Mouse (Mus musculus) stomach, embryonic 14.5 days (tissue): ENCODE results near the gene Pum3. TPM values are rescaled to one million over a fixed set of nuclear protein-coding genes. Genes with fewer than 3 reads are reported as not detected.

Experiments used
- ATAC-seq: fragments of 200-750 bp; cut with Nextera tagmentation; 2 replicates; pipeline ENCODE4 v1.8.0; 2017; ENCODE audit warnings: low read depth, moderate TSS enrichment; ENCODE audit not compliant: insufficient number of reproducible peaks, insufficient read depth, low FRiP score
- H3K27ac ChIP-seq: fragments of 300-500 bp; sonication (generic); 2 replicates; pipeline ENCODE4 v1.5.1; 2014; ENCODE audit warnings: mild to moderate bottlenecking, low read length, moderate library complexity, mixed read lengths
- H3K27me3 ChIP-seq: fragments of 300-500 bp; sonication (generic); 2 replicates; pipeline ENCODE4 v1.6.1; 2014; ENCODE audit warnings: low read length, control low read depth, mixed read lengths; ENCODE audit not compliant: control insufficient read depth, insufficient read depth
- H3K36me3 ChIP-seq: fragments of 300-500 bp; sonication (generic); 2 replicates; pipeline ENCODE4 v1.6.1; 2014; ENCODE audit warnings: mild to moderate bottlenecking, control low read depth, low read length, moderate library complexity, mixed read lengths; ENCODE audit not compliant: control insufficient read depth, insufficient read depth
- H3K4me1 ChIP-seq: fragments of 300-500 bp; sonication (generic); 2 replicates; pipeline ENCODE4 v1.6.1; 2014; ENCODE audit warnings: low read length, control low read depth, mixed read lengths; ENCODE audit not compliant: control insufficient read depth, insufficient read depth
- H3K4me2 ChIP-seq: fragments of 300-500 bp; sonication (generic); replicated peaks from 2 replicates; pipeline ENCODE4 v1.6.1; 2014; ENCODE audit warnings: low read depth, low read length, control low read depth
- H3K4me3 ChIP-seq: fragments of 300-500 bp; sonication (generic); 2 replicates; pipeline ENCODE4 v1.5.1; 2014; ENCODE audit warnings: low read depth, low read length, control low read depth
- H3K9ac ChIP-seq: fragments of 300-500 bp; sonication (generic); replicated peaks from 2 replicates; pipeline ENCODE4 v1.6.1; 2014; ENCODE audit warnings: low read depth, mild to moderate bottlenecking, control low read depth, low read length, moderate library complexity, mixed read lengths
- H3K9me3 ChIP-seq: fragments of 300-500 bp; sonication (generic); 2 replicates; pipeline ENCODE4 v1.6.1; 2016; ENCODE audit warnings: low read depth, low read length, control low read depth; ENCODE audit not compliant: control insufficient read depth
- WGBS: fragments of 180-500 bp; shearing (Covaris S2); extraction: QIAGEN DNeasy Blood & Tissue Kit; methylation state at CpG from one replicate; pipeline ENCODE4 v1.1.7; 2014; 5-methylcytosine and 5-hydroxymethylcytosine counted together
- polyA plus RNA-seq: library from polyadenylated mRNA; unstranded; fragments of >200 nt; fragmentation: Nextera tagmentation; extraction: Ambion mirVana; gene quantifications from 2 replicates; pipeline ENCODE4 v1.2.1, GENCODE M21; 2014

Gene Pum3
- polyA plus RNA-seq, 1 experiment from 2014 or later: 68.3 TPM

GRCm38 (mm10) chr19:27366113-27366746, 63.4 kb downstream of the Pum3 start:
- H3K4me2 ChIP-seq: no peak overlapping the region
- no peaks in the 10 kb centered on the region for H3K9me3 ChIP-seq
- H3K9ac ChIP-seq: no peak overlapping the region
- WGBS: 74% methylated on average over 10 of the region's 10 CpGs
- no peak overlapping the region for H3K27ac ChIP-seq
- H3K27me3 ChIP-seq: no peaks in the 10 kb centered on the region
- H3K4me1 ChIP-seq: no peaks in the 10 kb centered on the region; the same call in 1 of the 2 replicates
- no peak for ATAC-seq
- H3K36me3 ChIP-seq: no peaks in the 10 kb centered on the region
- no peak overlapping the region for H3K4me3 ChIP-seq

- H3K9ac ChIP-seq: no peak overlapping the region
- H3K4me3 ChIP-seq: 0 out of 2 replicates have a peak overlapping the region, but pooled peaks have one; percentile 9
- no peaks in the 10 kb centered on the region; the same call in 1 of the 2 replicates for H3K4me1 ChIP-seq
- H3K9me3 ChIP-seq: no peaks in the 10 kb centered on the region
- peak; percentile 84 for ATAC-seq
- peak overlapping the region; percentile 42 for H3K4me2 ChIP-seq
- H3K27me3 ChIP-seq: no peaks in the 10 kb centered on the region
- peak overlapping the region; percentile 66; the same call in 1 of the 2 replicates for H3K27ac ChIP-seq
- H3K36me3 ChIP-seq: no peaks in the 10 kb centered on the region
- 5% methylated on average over 8 of the region's 8 CpGs for WGBS
Observed at GRCm38 (mm10) chr19:27364521-27364931, 65.1 kb downstream of the Pum3 start.

- no peaks in the 10 kb centered on the region for H3K36me3 ChIP-seq
- 29% methylated on average over 4 of the region's 4 CpGs for WGBS
- no peaks in the 10 kb centered on the region; the same call in 1 of the 2 replicates for H3K4me1 ChIP-seq
- peak overlapping the region; percentile 42 for H3K4me2 ChIP-seq
- no peak overlapping the region for H3K4me3 ChIP-seq
- no peak for ATAC-seq
- H3K27ac ChIP-seq: no peak overlapping the region
- H3K27me3 ChIP-seq: no peaks in the 10 kb centered on the region
- H3K9me3 ChIP-seq: no peaks in the 10 kb centered on the region
- H3K9ac ChIP-seq: no peak overlapping the region
Observed at GRCm38 (mm10) chr19:27363891-27364290, 65.7 kb downstream of the Pum3 start.

GRCm38 (mm10) chr19:27360381-27360780, 69.2 kb downstream of the Pum3 start:
- H3K27me3 ChIP-seq: no peaks in the 10 kb centered on the region
- no peak overlapping the region for H3K4me2 ChIP-seq
- H3K36me3 ChIP-seq: no peaks in the 10 kb centered on the region
- no peak overlapping the region for H3K4me3 ChIP-seq
- H3K27ac ChIP-seq: no peak overlapping the region
- ATAC-seq: no peak
- H3K9ac ChIP-seq: no peak overlapping the region
- H3K4me1 ChIP-seq: no peaks in the 10 kb centered on the region; the same call in 1 of the 2 replicates
- no peaks in the 10 kb centered on the region for H3K9me3 ChIP-seq

- H3K27me3 ChIP-seq: no peaks in the 10 kb centered on the region
- no peaks in the 10 kb centered on the region for H3K4me1 ChIP-seq
- no peak overlapping the region for H3K9ac ChIP-seq
- no peak for ATAC-seq
- no peak overlapping the region for H3K4me2 ChIP-seq
- H3K27ac ChIP-seq: no peak overlapping the region
- H3K9me3 ChIP-seq: no peaks in the 10 kb centered on the region
- no peaks in the 10 kb centered on the region for H3K36me3 ChIP-seq
- 40% methylated on average over 6 of the region's 6 CpGs for WGBS
- no peak overlapping the region for H3K4me3 ChIP-seq
Observed at GRCm38 (mm10) chr19:27351700-27352099, 77.9 kb downstream of the Pum3 start.

- H3K27ac ChIP-seq: no peak overlapping the region
- no peaks in the 10 kb centered on the region for H3K36me3 ChIP-seq
- no peak overlapping the region for H3K9ac ChIP-seq
- 47% methylated on average over 1 of the region's 1 CpGs for WGBS
- H3K4me1 ChIP-seq: no peaks in the 10 kb centered on the region
- no peaks in the 10 kb centered on the region for H3K9me3 ChIP-seq
- no peak overlapping the region for H3K4me2 ChIP-seq
- H3K27me3 ChIP-seq: no peaks in the 10 kb centered on the region
- no peak for ATAC-seq
- H3K4me3 ChIP-seq: no peak overlapping the region
Observed at GRCm38 (mm10) chr19:27346501-27346900, 83.1 kb downstream of the Pum3 start.

Other genes starting within 250 kb of the Pum3 start
- 5.9 and 6.3 TPM in 2 replicates for gene Vldlr, start 213.3 kb downstream of the Pum3 start, polyA plus RNA-seq
- gene Kcnv2, start 107.2 kb downstream of the Pum3 start, polyA plus RNA-seq: 0.06 TPM in 1 of 2 replicates, not detected in the other